Mouse (Mus musculus) pancreas, adult 10 weeks (tissue): ENCODE measurements around the gene Kcnk2. TPM values are rescaled to one million over a fixed set of nuclear protein-coding genes. Genes with fewer than 3 reads are reported as not detected.

Source experiments
- polyA plus RNA-seq: library from polyadenylated mRNA; stranded (reverse); fragments of 350-450 nt; fragmentation: Illumina TruSeq; extraction: RNeasy Lipid Tissue Mini Kit (QIAGEN cat#74804); gene quantifications from one replicate; pipeline ENCODE4 v1.2.3, GENCODE M21; 2015; ENCODE audit warnings: low read depth, low replicate concordance; ENCODE audit not compliant: insufficient read depth

Kcnk2 gene
- polyA plus RNA-seq, result 0.92 TPM

GRCm38 (mm10) chr1:189402223-189402943 is at the start of gene Kcnk2:
TSS of gene Kcnk2 (minus strand) at chr1:189402273.

